Mouse (Mus musculus) myocyte (in vitro differentiated cells): ENCODE measurements at regions not wholly inside any gene's neighbourhood (a gene's known extent, or its start where the extent isn't known, plus 50 kb on each side); places are given as distances from the start of the nearest gene placed in this dataset.

Experiments used
- H3K27me3 ChIP-seq: one replicate; pipeline ENCODE4 v1.6.1; 2011; ENCODE audit not compliant: control insufficient read depth, insufficient read depth, insufficient read length
- H3K36me3 ChIP-seq: one replicate; pipeline ENCODE4 v1.6.1; 2011; ENCODE audit not compliant: control insufficient read depth, insufficient read depth
- H3K4me2 ChIP-seq: one replicate; pipeline ENCODE4 v1.6.1; 2011; ENCODE audit warnings: low read depth, control low read depth
- H3K4me3 ChIP-seq: one replicate; pipeline ENCODE4 v1.5.1; 2011; ENCODE audit warnings: mild to moderate bottlenecking, control low read depth, moderate library complexity
- H3K79me2 ChIP-seq: one replicate; pipeline ENCODE4 v1.6.1; 2011; ENCODE audit not compliant: control insufficient read depth, insufficient read depth
- H3ac ChIP-seq: one replicate; pipeline ENCODE4 v1.6.1; 2011; ENCODE audit not compliant: control insufficient read depth, insufficient read length
- CEBPB ChIP-seq: IDR thresholded peaks from 2 replicates; pipeline ENCODE4 v1.6.1; 2011; ENCODE audit warnings: mild to moderate bottlenecking, moderate library complexity; ENCODE audit not compliant: poor library complexity, insufficient read depth, severe bottlenecking
- E2F4 ChIP-seq: IDR thresholded peaks from one replicate; pipeline ENCODE4 v1.6.1; 2011; ENCODE audit warnings: mild to moderate bottlenecking, control low read depth, moderate library complexity; ENCODE audit not compliant: insufficient read depth
- MAX ChIP-seq: IDR thresholded peaks from one replicate; pipeline ENCODE4 v1.6.1; 2011; ENCODE audit warnings: low read depth, mild to moderate bottlenecking, control low read depth
- MYOD1 ChIP-seq, 3 experiments: IDR thresholded peaks; one replicate each; pipeline ENCODE4 v1.6.1; 2011; ENCODE audit warnings: control low read depth in 2 of 3, low read depth in 2 of 3, mild to moderate bottlenecking in 2 of 3, moderate library complexity in 1 of 3; ENCODE audit not compliant: insufficient read length in 2 of 3, control insufficient read depth in 1 of 3
- MYOG ChIP-seq, 3 experiments: IDR thresholded peaks; one replicate each; pipeline ENCODE4 v1.6.1; 2011; ENCODE audit warnings: control low read depth in 2 of 3, low read depth in 2 of 3, mild to moderate bottlenecking in 2 of 3; ENCODE audit not compliant: insufficient read length in 2 of 3, control insufficient read depth in 1 of 3, insufficient read depth in 1 of 3
- POLR2A ChIP-seq: IDR thresholded peaks from one replicate; pipeline ENCODE4 v1.6.1; 2011; ENCODE audit warnings: low read depth, mild to moderate bottlenecking, control low read depth, moderate library complexity; ENCODE audit not compliant: insufficient read length
- POLR2AphosphoS2 ChIP-seq: IDR thresholded peaks from one replicate; pipeline ENCODE4 v1.6.1; 2011; ENCODE audit warnings: low read depth, control low read depth; ENCODE audit not compliant: insufficient read length
- REST ChIP-seq: IDR thresholded peaks from one replicate; pipeline ENCODE4 v1.6.1; 2011; ENCODE audit warnings: mild to moderate bottlenecking, control low read depth, moderate library complexity; ENCODE audit not compliant: insufficient read depth, insufficient read length
- SRF ChIP-seq: IDR thresholded peaks from one replicate; pipeline ENCODE4 v1.6.1; 2011; ENCODE audit warnings: low read depth; ENCODE audit not compliant: control insufficient read depth, insufficient read length
- TCF12 ChIP-seq: IDR thresholded peaks from one replicate; pipeline ENCODE4 v1.6.1; 2011; ENCODE audit warnings: mild to moderate bottlenecking, control low read depth; ENCODE audit not compliant: poor library complexity, insufficient read depth, severe bottlenecking
- TCF3 ChIP-seq: IDR thresholded peaks from one replicate; pipeline ENCODE4 v1.6.1; 2011; ENCODE audit warnings: low read depth, control low read depth; ENCODE audit not compliant: insufficient read length
- USF1 ChIP-seq: IDR thresholded peaks from one replicate; pipeline ENCODE4 v1.6.1; 2011; ENCODE audit warnings: low read depth, mild to moderate bottlenecking, control low read depth, moderate library complexity

DNA sequence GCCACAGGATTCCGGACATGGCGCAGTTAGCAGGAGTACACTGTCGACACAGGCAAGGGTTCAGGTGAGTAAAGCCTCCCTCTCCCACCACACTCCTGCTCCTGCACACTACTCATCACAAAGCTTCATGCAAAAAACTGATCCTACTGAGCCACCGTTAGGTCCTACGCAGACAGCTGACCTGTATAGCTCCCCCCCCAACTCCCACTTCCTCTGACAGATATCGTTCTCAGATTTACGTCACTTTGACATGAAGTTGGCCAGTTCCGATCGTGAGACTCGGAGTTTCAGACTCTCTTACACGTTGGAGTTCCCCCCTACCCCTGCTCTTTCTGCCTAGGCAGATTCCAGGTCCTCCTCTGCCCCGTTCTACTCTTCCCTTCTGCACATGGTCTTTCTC, 91.6 kb upstream of the Tmc1 start:
- Histone ChIP-seq H3ac (no peak overlapping the region), H3K4me2 (no peak overlapping the region), H3K79me2 (no peaks in the 10 kb centered on the region), H3K4me3 (no peak overlapping the region), H3K36me3 (no peaks in the 10 kb centered on the region), H3K27me3 (no peaks in the 10 kb centered on the region)
- TF ChIP-seq E2F4 (no peak), POLR2A (no peak), TCF3 (no peak), USF1 (no peak), POLR2AphosphoS2 (no peak), REST (no peak), MAX (no peak), MYOG (IDR thresholded peaks at IDR 0.05; ENCODE audit: control insufficient read depth in 1 of 3, insufficient read depth in 1 of 3, insufficient read length in 2 of 3, low read depth in 2 of 3) (no peak), SRF (no peak)

DNA sequence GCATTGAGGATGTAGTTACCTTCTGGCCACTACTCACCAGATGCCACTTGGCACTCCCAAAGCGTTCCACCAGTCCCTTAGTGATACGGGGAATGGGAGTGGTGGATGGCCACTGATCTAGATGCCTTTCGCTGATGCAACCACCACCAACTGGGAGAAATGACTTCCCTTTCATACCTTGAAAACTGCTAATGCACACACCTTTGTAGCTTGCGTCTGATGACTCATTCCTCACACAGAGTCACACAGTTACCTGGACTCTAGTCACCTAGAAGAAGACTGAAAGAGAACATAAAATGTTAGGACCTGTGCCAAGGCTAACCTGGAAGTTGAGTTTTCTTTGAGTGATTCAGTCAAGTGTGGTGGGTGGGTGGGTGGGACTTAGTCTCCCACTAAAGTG, 90.0 kb upstream of the Tmc1 start:
- H3K36me3 ChIP-seq, result no peaks in the 10 kb centered on the region
- no peak overlapping the region for H3K4me3 ChIP-seq
- H3ac ChIP-seq, result no peak overlapping the region
- no peak overlapping the region for H3K4me2 ChIP-seq
- TF ChIP-seq TCF3, result no peak
- TF ChIP-seq CEBPB, result no peak
- no peak for TF ChIP-seq TCF12
- no peaks in the 10 kb centered on the region for H3K27me3 ChIP-seq
- no peaks in the 10 kb centered on the region for H3K79me2 ChIP-seq

DNA sequence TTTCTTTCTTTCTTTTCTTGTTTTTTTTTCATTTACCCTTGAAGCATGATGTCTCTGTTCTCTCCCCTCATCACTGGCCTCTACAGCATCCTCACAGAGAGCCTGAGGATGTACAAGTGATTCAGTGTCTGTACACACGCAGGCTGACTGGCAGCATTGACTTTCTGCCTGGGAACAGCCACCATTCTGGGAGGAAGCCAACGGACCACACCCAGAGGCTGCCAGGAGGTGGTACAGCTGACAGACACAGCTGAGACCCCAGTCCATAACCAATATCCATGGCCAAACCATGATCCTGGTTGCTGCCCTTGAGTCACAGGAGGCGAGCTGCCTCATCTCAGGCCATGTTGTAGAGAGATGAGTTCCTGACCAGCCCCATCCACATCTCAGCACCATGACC, 88.5 kb upstream of the Tmc1 start:
- no peaks in the 10 kb centered on the region for H3K36me3 ChIP-seq
- no peak overlapping the region for H3K4me3 ChIP-seq
- TF ChIP-seq TCF12 (no peak), REST (no peak), MYOD1 (IDR thresholded peaks at IDR 0.05; ENCODE audit: control insufficient read depth in 1 of 3, insufficient read length in 2 of 3, low read depth in 2 of 3) (no peak), MYOG (IDR thresholded peaks at IDR 0.05; ENCODE audit: control insufficient read depth in 1 of 3, insufficient read depth in 1 of 3, insufficient read length in 2 of 3, low read depth in 2 of 3) (no peak), USF1 (no peak), CEBPB (no peak), E2F4 (no peak)
- H3ac ChIP-seq, result no peak overlapping the region
- H3K4me2 ChIP-seq, result no peak overlapping the region
- no peaks in the 10 kb centered on the region for H3K79me2 ChIP-seq
- H3K27me3 ChIP-seq, result no peaks in the 10 kb centered on the region

DNA sequence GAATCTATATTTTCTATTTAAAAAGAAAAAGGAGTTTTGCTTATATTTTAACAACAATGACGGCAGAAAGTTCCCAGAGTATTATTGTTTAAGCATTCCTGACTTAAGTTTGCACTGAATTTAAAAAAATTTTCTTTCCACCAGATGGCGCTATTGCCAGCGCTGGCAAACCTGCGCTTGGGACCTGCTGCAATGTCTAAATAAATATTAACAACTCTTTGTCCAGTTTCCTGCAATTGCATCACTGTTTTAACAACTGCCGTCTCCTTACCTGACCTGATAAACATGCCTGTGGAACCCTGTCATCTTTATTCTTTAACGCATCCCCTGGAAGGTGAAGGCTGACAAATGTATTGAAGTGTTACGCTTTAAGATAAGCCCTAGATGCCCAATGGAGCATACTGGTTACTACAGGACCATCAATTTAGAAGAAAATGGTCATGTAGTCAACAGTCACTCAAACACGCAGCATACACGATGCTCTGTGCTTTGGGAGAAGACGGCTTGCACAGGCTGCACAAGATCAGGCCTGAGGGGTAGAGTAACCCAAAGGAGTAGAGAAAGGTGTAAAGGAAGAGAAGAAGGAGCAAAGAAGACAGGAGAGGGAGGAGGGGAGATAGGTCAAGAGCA, 83.6 kb upstream of the Tmc1 start:
- Histone ChIP-seq H3K4me3 (no peak overlapping the region), H3K36me3 (no peaks in the 10 kb centered on the region), H3ac (no peak overlapping the region), H3K79me2 (no peaks in the 10 kb centered on the region), H3K4me2 (peak overlapping the region; percentile 0), H3K27me3 (no peaks in the 10 kb centered on the region)
- TF ChIP-seq CEBPB (peak; percentile 95), TCF12 (no peak), MYOG (IDR thresholded peaks at IDR 0.05; ENCODE audit: control insufficient read depth in 1 of 3, insufficient read depth in 1 of 3, insufficient read length in 2 of 3, low read depth in 2 of 3) (peak in 1 of 3 experiments; percentile 36)

DNA sequence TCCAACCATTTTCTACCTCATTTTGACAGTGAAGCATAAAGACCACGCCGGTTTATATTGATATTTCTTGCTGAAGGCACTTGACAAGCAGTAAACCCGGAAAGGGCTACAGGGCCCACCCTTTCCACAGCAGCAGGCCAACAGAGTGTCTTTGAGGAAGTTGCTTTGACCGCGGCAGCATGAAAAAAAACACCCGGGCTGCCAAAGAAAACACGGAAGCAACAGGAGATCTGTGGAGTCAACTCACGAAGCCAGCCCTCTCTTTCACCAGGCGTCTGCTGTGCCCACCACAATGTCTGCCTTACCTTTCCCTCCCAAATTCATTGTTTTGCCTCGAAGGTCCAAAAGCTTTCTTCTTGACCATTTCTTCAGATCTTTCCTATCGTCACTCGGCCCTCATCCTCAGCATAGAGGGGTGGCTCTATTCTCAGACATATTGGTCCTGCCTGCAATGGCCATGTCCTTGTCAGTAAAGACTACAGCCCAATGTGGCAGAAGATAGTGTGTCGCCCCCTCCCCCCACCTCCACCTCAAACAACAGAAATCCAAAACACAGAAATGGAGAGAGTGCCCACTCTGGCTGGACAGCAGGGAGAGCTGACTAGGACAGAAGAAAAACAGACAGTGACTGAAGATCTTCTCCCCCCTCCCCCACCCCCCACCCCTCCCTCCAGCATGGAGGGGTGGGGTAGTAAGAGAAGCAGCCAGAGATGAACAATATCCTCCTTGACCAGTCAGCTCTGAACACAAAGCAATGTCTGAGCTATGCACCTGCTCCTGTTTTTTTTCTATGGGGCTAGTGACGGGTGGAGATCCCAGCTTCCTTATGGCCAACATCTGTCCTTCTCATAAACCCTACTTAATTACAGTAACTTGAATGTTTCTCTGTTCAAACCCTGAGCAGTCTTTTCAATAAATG, 82.8 kb upstream of the Tmc1 start:
- H3K4me3 ChIP-seq, result no peak overlapping the region
- no peaks in the 10 kb centered on the region for H3K79me2 ChIP-seq
- TF ChIP-seq E2F4 (no peak), POLR2A (no peak), MAX (no peak), MYOD1 (IDR thresholded peaks at IDR 0.05; ENCODE audit: control insufficient read depth in 1 of 3, insufficient read length in 2 of 3, low read depth in 2 of 3) (no peak), USF1 (no peak), MYOG (IDR thresholded peaks at IDR 0.05; ENCODE audit: control insufficient read depth in 1 of 3, insufficient read depth in 1 of 3, insufficient read length in 2 of 3, low read depth in 2 of 3) (no peak), REST (no peak), POLR2AphosphoS2 (no peak), SRF (no peak), CEBPB (no peak), TCF3 (no peak), TCF12 (no peak)
- H3K4me2 ChIP-seq, result peak overlapping the region; percentile 51
- no peaks in the 10 kb centered on the region for H3K27me3 ChIP-seq
- H3K36me3 ChIP-seq, result no peaks in the 10 kb centered on the region
- H3ac ChIP-seq, result no peak overlapping the region
